Mouse (Mus musculus) neural tube, embryonic 12.5 days (tissue): ENCODE data around the gene Utrn. TPM values are rescaled to one million over a fixed set of nuclear protein-coding genes. Genes with fewer than 3 reads are reported as not detected.

Experiments used
- ATAC-seq: fragments of 200-750 bp; cut with Nextera tagmentation; 2 replicates; pipeline ENCODE4 v1.8.0; 2017; ENCODE audit warnings: low read depth, mild to moderate bottlenecking, moderate TSS enrichment, moderate library complexity; ENCODE audit not compliant: low FRiP score
- H3K27ac ChIP-seq: fragments of 300-500 bp; sonication (generic); 2 replicates; pipeline ENCODE4 v1.5.1; 2016
- H3K27me3 ChIP-seq: fragments of 300-500 bp; sonication (generic); replicated peaks from 2 replicates; pipeline ENCODE4 v1.6.1; 2016; ENCODE audit warnings: mild to moderate bottlenecking
- H3K36me3 ChIP-seq: fragments of 300-500 bp; sonication (generic); 2 replicates; pipeline ENCODE4 v1.6.1; 2016; ENCODE audit warnings: mild to moderate bottlenecking
- H3K4me1 ChIP-seq: fragments of 300-500 bp; sonication (generic); 2 replicates; pipeline ENCODE4 v1.6.1; 2016
- H3K4me2 ChIP-seq: fragments of 300-500 bp; sonication (generic); replicated peaks from 2 replicates; pipeline ENCODE4 v1.6.1; 2016; ENCODE audit warnings: mild to moderate bottlenecking
- H3K4me3 ChIP-seq: fragments of 300-500 bp; sonication (generic); 2 replicates; pipeline ENCODE4 v1.5.1; 2016
- H3K9ac ChIP-seq: fragments of 300-500 bp; sonication (generic); 2 replicates; pipeline ENCODE4 v1.6.1; 2016; ENCODE audit warnings: mild to moderate bottlenecking
- H3K9me3 ChIP-seq: fragments of 300-500 bp; sonication (generic); 2 replicates; pipeline ENCODE4 v1.6.1; 2016; ENCODE audit warnings: mild to moderate bottlenecking
- WGBS: fragments of 180-500 bp; shearing (Covaris S2); methylation state at CpG from one replicate; pipeline ENCODE4 v1.1.7; 2016; 5-methylcytosine and 5-hydroxymethylcytosine counted together
- polyA plus RNA-seq: library from polyadenylated mRNA; unstranded; fragments of >200 nt; fragmentation: Nextera tagmentation; extraction: Ambion mirVana; gene quantifications from 2 replicates; pipeline ENCODE4 v1.2.1, GENCODE M21; 2016

Utrn gene
- polyA plus RNA-seq, 1 experiment from 2014 or later: 44.4 TPM

- H3K9me3 ChIP-seq: no peaks in the 10 kb centered on the region
- no peaks in the 10 kb centered on the region for H3K36me3 ChIP-seq
- peak overlapping the region; percentile 65 for H3K4me3 ChIP-seq
- no peaks in the 10 kb centered on the region for H3K27me3 ChIP-seq
- H3K9ac ChIP-seq: peak overlapping the region; percentile 72
- WGBS: under 1% methylated on average over 12 of the region's 12 CpGs
- no peak for ATAC-seq
- H3K27ac ChIP-seq: no peak overlapping the region
- peak overlapping the region; percentile 91 for H3K4me2 ChIP-seq
- H3K4me1 ChIP-seq: peaks cover 13% of the 10 kb centered on the region
These were observed 1.4 kb downstream of the Utrn start for GRCm38 (mm10) chr10:12867733-12868188.

GRCm38 (mm10) chr10:12866971-12867732 lies 2.0 kb downstream of the Utrn start:
- Histone ChIP-seq H3K4me1 (peaks cover 13% of the 10 kb centered on the region), H3K9me3 (no peaks in the 10 kb centered on the region), H3K4me3 (peak overlapping the region; percentile 65), H3K4me2 (peak overlapping the region; percentile 91), H3K9ac (peak overlapping the region; percentile 72), H3K27ac (no peak overlapping the region), H3K36me3 (no peaks in the 10 kb centered on the region), H3K27me3 (no peaks in the 10 kb centered on the region)
- ATAC-seq: peak; percentile 8; the same call in 1 of the 2 replicates
- WGBS: 1% methylated on average over 28 of the region's 28 CpGs

- ATAC-seq: no peak
- no peak overlapping the region for H3K4me3 ChIP-seq
- 93% methylated on average over 6 of the region's 6 CpGs for WGBS
- H3K4me2 ChIP-seq: no peak overlapping the region
- H3K9ac ChIP-seq: no peak overlapping the region
- no peak overlapping the region for H3K27ac ChIP-seq
- peaks cover 13% of the 10 kb centered on the region for H3K4me1 ChIP-seq
- no peaks in the 10 kb centered on the region for H3K36me3 ChIP-seq
- no peaks in the 10 kb centered on the region for H3K27me3 ChIP-seq
- H3K9me3 ChIP-seq: no peaks in the 10 kb centered on the region
These were observed 4.0 kb downstream of the Utrn start for GRCm38 (mm10) chr10:12865201-12865600.

GRCm38 (mm10) chr10:12863581-12863980 lies 5.6 kb downstream of the Utrn start:
- Histone ChIP-seq H3K4me2 (no peak overlapping the region), H3K4me3 (no peak overlapping the region), H3K9ac (no peak overlapping the region), H3K27ac (no peak overlapping the region), H3K36me3 (no peaks in the 10 kb centered on the region), H3K27me3 (no peaks in the 10 kb centered on the region), H3K4me1 (peaks cover 13% of the 10 kb centered on the region), H3K9me3 (no peaks in the 10 kb centered on the region)
- no peak for ATAC-seq
- 93% methylated on average over 9 of the region's 9 CpGs for WGBS

GRCm38 (mm10) chr10:12862047-12862446 lies 7.1 kb downstream of the Utrn start:
- 83% methylated on average over 8 of the region's 8 CpGs for WGBS

GRCm38 (mm10) chr10:12861381-12861780 lies 7.8 kb downstream of the Utrn start:
- no peak for ATAC-seq
- Histone ChIP-seq H3K4me1 (no peaks in the 10 kb centered on the region), H3K27me3 (no peaks in the 10 kb centered on the region), H3K4me2 (no peak overlapping the region), H3K9ac (no peak overlapping the region), H3K4me3 (no peak overlapping the region), H3K27ac (no peak overlapping the region), H3K9me3 (no peaks in the 10 kb centered on the region), H3K36me3 (no peaks in the 10 kb centered on the region)
- 82% methylated on average over 2 of the region's 2 CpGs for WGBS

More at GRCm38 (mm10) chr10:12862047-12862446, 7.1 kb downstream of the Utrn start:
- Histone ChIP-seq H3K9me3 (no peaks in the 10 kb centered on the region), H3K9ac (no peak overlapping the region), H3K27ac (no peak overlapping the region), H3K27me3 (no peaks in the 10 kb centered on the region), H3K4me3 (no peak overlapping the region), H3K4me2 (no peak overlapping the region), H3K4me1 (peaks cover 6% of the 10 kb centered on the region), H3K36me3 (no peaks in the 10 kb centered on the region)
- ATAC-seq: no peak

GRCm38 (mm10) chr10:12860765-12861164 lies 8.4 kb downstream of the Utrn start:
- H3K36me3 ChIP-seq: no peaks in the 10 kb centered on the region
- H3K4me3 ChIP-seq: no peak overlapping the region
- no peak for ATAC-seq
- no peaks in the 10 kb centered on the region for H3K27me3 ChIP-seq
- no peak overlapping the region for H3K27ac ChIP-seq
- no peak overlapping the region for H3K9ac ChIP-seq
- no peak overlapping the region for H3K4me2 ChIP-seq
- WGBS: 88% methylated on average over 4 of the region's 4 CpGs
- no peaks in the 10 kb centered on the region for H3K4me1 ChIP-seq
- no peaks in the 10 kb centered on the region for H3K9me3 ChIP-seq

- 89% methylated on average over 7 of the region's 7 CpGs for WGBS
- Histone ChIP-seq H3K4me2 (no peak overlapping the region), H3K9ac (no peak overlapping the region), H3K9me3 (no peaks in the 10 kb centered on the region), H3K36me3 (no peaks in the 10 kb centered on the region), H3K27ac (no peak overlapping the region), H3K27me3 (no peaks in the 10 kb centered on the region), H3K4me1 (no peaks in the 10 kb centered on the region), H3K4me3 (no peak overlapping the region)
- no peak for ATAC-seq
These were observed 8.8 kb downstream of the Utrn start for GRCm38 (mm10) chr10:12860331-12860730.

GRCm38 (mm10) chr10:12858017-12858416 lies 11.1 kb downstream of the Utrn start:
- no peak overlapping the region for H3K4me3 ChIP-seq
- H3K27me3 ChIP-seq: no peaks in the 10 kb centered on the region
- no peak overlapping the region for H3K4me2 ChIP-seq
- H3K9ac ChIP-seq: no peak overlapping the region
- H3K9me3 ChIP-seq: no peaks in the 10 kb centered on the region
- ATAC-seq: no peak
- no peak overlapping the region for H3K27ac ChIP-seq
- no peaks in the 10 kb centered on the region for H3K4me1 ChIP-seq
- H3K36me3 ChIP-seq: no peaks in the 10 kb centered on the region
- 83% methylated on average over 5 of the region's 5 CpGs for WGBS

- no peak overlapping the region for H3K4me3 ChIP-seq
- no peaks in the 10 kb centered on the region for H3K9me3 ChIP-seq
- no peaks in the 10 kb centered on the region for H3K27me3 ChIP-seq
- ATAC-seq: no peak
- no peak overlapping the region for H3K9ac ChIP-seq
- H3K36me3 ChIP-seq: no peaks in the 10 kb centered on the region
- H3K4me2 ChIP-seq: no peak overlapping the region
- H3K4me1 ChIP-seq: no peaks in the 10 kb centered on the region
- no peak overlapping the region for H3K27ac ChIP-seq
- 90% methylated on average over 6 of the region's 6 CpGs for WGBS
These were observed 14.9 kb downstream of the Utrn start for GRCm38 (mm10) chr10:12854298-12854697.

- Histone ChIP-seq H3K4me1 (no peaks in the 10 kb centered on the region), H3K27ac (no peak overlapping the region), H3K4me3 (no peak overlapping the region), H3K27me3 (no peaks in the 10 kb centered on the region), H3K9ac (no peak overlapping the region), H3K36me3 (no peaks in the 10 kb centered on the region), H3K4me2 (no peak overlapping the region), H3K9me3 (no peaks in the 10 kb centered on the region)
- WGBS: 85% methylated on average over 6 of the region's 6 CpGs
- no peak for ATAC-seq
These were observed 15.4 kb downstream of the Utrn start for GRCm38 (mm10) chr10:12853776-12854175.

GRCm38 (mm10) chr10:12853196-12853620 lies 16.0 kb downstream of the Utrn start:
- no peaks in the 10 kb centered on the region for H3K4me1 ChIP-seq
- no peak for ATAC-seq
- H3K27ac ChIP-seq: no peak overlapping the region
- H3K9ac ChIP-seq: no peak overlapping the region
- H3K4me3 ChIP-seq: no peak overlapping the region
- H3K36me3 ChIP-seq: no peaks in the 10 kb centered on the region
- WGBS: 71% methylated on average over 7 of the region's 7 CpGs
- no peaks in the 10 kb centered on the region for H3K27me3 ChIP-seq
- no peak overlapping the region for H3K4me2 ChIP-seq
- no peaks in the 10 kb centered on the region for H3K9me3 ChIP-seq
